Mouse (Mus musculus) CH12.LX (cell line): ENCODE results near the gene Kat14. TPM values are rescaled to one million over a fixed set of nuclear protein-coding genes. Genes with fewer than 3 reads are reported as not detected.
A peak's percentile ranks its signal among the peaks of the same experiment; 100 is the strongest.

ENCODE experiments used
- DNase-seq: peaks from one replicate; pipeline ENCODE4 v3.0.0-alpha.2; 2013; ENCODE audit errors: extremely low read depth
- H3K27ac ChIP-seq: 2 replicates; pipeline ENCODE4 v1.5.1; 2012; ENCODE audit warnings: low read depth, mild to moderate bottlenecking, control low read depth, moderate library complexity; ENCODE audit not compliant: insufficient read depth
- H3K27me3 ChIP-seq: replicated peaks from 2 replicates; pipeline ENCODE3; 2012; ENCODE audit warnings: inconsistent platforms
- H3K36me3 ChIP-seq, 2 experiments: replicated peaks in 1 of 2; 2 replicates each; pipeline versions ENCODE3 to v1.6.1; 2012; ENCODE audit warnings: inconsistent platforms in 1 of 2, low read length in 1 of 2, mild to moderate bottlenecking in 1 of 2, mixed read lengths in 1 of 2, moderate library complexity in 1 of 2; ENCODE audit not compliant: control insufficient read depth in 1 of 2, insufficient read depth in 1 of 2
- H3K4me1 ChIP-seq, 2 experiments: 2 replicates each; pipeline ENCODE4 v1.6.1; 2012; ENCODE audit warnings: inconsistent platforms in 1 of 2, moderate library complexity in 1 of 2; ENCODE audit not compliant: insufficient read depth in 2 of 2, control insufficient read depth in 1 of 2
- H3K4me2 ChIP-seq: 2 replicates; pipeline ENCODE4 v1.6.1; 2012; ENCODE audit warnings: low read depth, mild to moderate bottlenecking, control low read depth; ENCODE audit not compliant: poor library complexity, insufficient read depth, severe bottlenecking
- H3K4me3 ChIP-seq, 3 experiments: fragments of 150-350 bp in 1 of 3; sonication (generic) in 1 of 3; replicated peaks in 1 of 3; 2 replicates each; pipeline versions ENCODE3 to v1.5.1; 2011 to 2012; ENCODE audit warnings: low read depth in 2 of 3, low read length in 2 of 3, mild to moderate bottlenecking in 2 of 3, moderate library complexity in 2 of 3, control low read depth in 1 of 3, improper control_type of control experiment in 1 of 3, inconsistent platforms in 1 of 3, mixed read lengths in 1 of 3; ENCODE audit not compliant: poor library complexity in 1 of 3
- H3K79me2 ChIP-seq: replicated peaks from 2 replicates; pipeline ENCODE4 v1.6.1; 2012; ENCODE audit warnings: mild to moderate bottlenecking, moderate library complexity; ENCODE audit not compliant: control insufficient read depth, poor library complexity, insufficient read depth, severe bottlenecking; ENCODE audit errors: extremely low read depth
- H3K9ac ChIP-seq: 2 replicates; pipeline ENCODE4 v1.6.1; 2012; ENCODE audit warnings: low read depth, mild to moderate bottlenecking, control low read depth, moderate library complexity; ENCODE audit not compliant: insufficient read depth
- H3K9me3 ChIP-seq: replicated peaks from 2 replicates; pipeline ENCODE3; 2012; ENCODE audit warnings: low read length, inconsistent platforms, mixed read lengths
- BHLHE40 ChIP-seq: IDR thresholded peaks from 2 replicates; pipeline ENCODE4 v1.6.1; 2011; ENCODE audit warnings: mild to moderate bottlenecking, low read depth, low read length, improper control_type of control experiment
- ELF1 ChIP-seq: IDR thresholded peaks from 2 replicates; pipeline ENCODE4 v1.6.1; 2014; ENCODE audit warnings: low read depth, mild to moderate bottlenecking, inconsistent platforms, low read length, improper control_type of control experiment
- ETS1 ChIP-seq: conservative IDR thresholded peaks from 2 replicates; pipeline ENCODE4 v1.6.1; 2012; ENCODE audit warnings: low read depth, mild to moderate bottlenecking, inconsistent platforms, low read length, improper control_type of control experiment, moderate library complexity
- HCFC1 ChIP-seq: IDR thresholded peaks from 2 replicates; pipeline ENCODE4 v1.6.1; 2012; ENCODE audit warnings: low read depth, mild to moderate bottlenecking, inconsistent platforms, low read length, improper control_type of control experiment
- JUND ChIP-seq: conservative IDR thresholded peaks from 2 replicates; pipeline ENCODE4 v1.6.1; 2011; ENCODE audit warnings: low read depth, low read length, improper control_type of control experiment
- MAX ChIP-seq: IDR thresholded peaks from 2 replicates; pipeline ENCODE4 v1.6.1; 2011; ENCODE audit warnings: low read length, improper control_type of control experiment
- MYC ChIP-seq: IDR thresholded peaks from 2 replicates; pipeline ENCODE4 v1.6.1; 2011; ENCODE audit warnings: low read depth, mild to moderate bottlenecking, improper control_type of control experiment, low read length
- NELFE ChIP-seq: IDR thresholded peaks from 2 replicates; pipeline ENCODE4 v1.6.1; 2011; ENCODE audit warnings: low read depth, low read length, improper control_type of control experiment
- NRF1 ChIP-seq: IDR thresholded peaks from 2 replicates; pipeline ENCODE4 v1.6.1; 2014; ENCODE audit warnings: low read depth, mild to moderate bottlenecking, inconsistent platforms, low read length, improper control_type of control experiment, moderate library complexity
- POLR2AphosphoS2 ChIP-seq: IDR thresholded peaks from 2 replicates; pipeline ENCODE4 v1.6.1; 2011; ENCODE audit warnings: low read depth, low read length, improper control_type of control experiment
- RCOR1 ChIP-seq: conservative IDR thresholded peaks from 2 replicates; pipeline ENCODE4 v1.6.1; 2012; ENCODE audit warnings: low read depth, mild to moderate bottlenecking, inconsistent platforms, low read length, improper control_type of control experiment
- SIN3A ChIP-seq: IDR thresholded peaks from 2 replicates; pipeline ENCODE4 v1.6.1; 2012; ENCODE audit warnings: low read length, improper control_type of control experiment, inconsistent platforms
- SMC3 ChIP-seq: IDR thresholded peaks from 2 replicates; pipeline ENCODE4 v1.6.1; 2011; ENCODE audit warnings: low read depth, low read length, improper control_type of control experiment
- UBTF ChIP-seq: IDR thresholded peaks from 2 replicates; pipeline ENCODE4 v1.6.1; 2012; ENCODE audit warnings: low read depth, mild to moderate bottlenecking, inconsistent platforms, low read length, improper control_type of control experiment, moderate library complexity
- USF1 ChIP-seq: IDR thresholded peaks from 2 replicates; pipeline ENCODE4 v1.6.1; 2014; ENCODE audit warnings: low read depth, mild to moderate bottlenecking, inconsistent platforms, low read length, improper control_type of control experiment
- USF2 ChIP-seq: conservative IDR thresholded peaks from 2 replicates; pipeline ENCODE4 v1.6.1; 2011; ENCODE audit warnings: low read depth, low read length, improper control_type of control experiment
- ZNF384 ChIP-seq: IDR thresholded peaks from 2 replicates; pipeline ENCODE4 v1.6.1; 2012; ENCODE audit warnings: low read depth, low read length, improper control_type of control experiment, inconsistent platforms
- dilution Hi-C: fragments of 300-500 bp; cut with MboI; formaldehyde crosslinking; loops from 2 replicates; pipeline ENCODE4 v1.14.3; 2020; ENCODE audit warnings: low sequenced_read_pairs; ENCODE audit not compliant: extremely low pct_unique_long_range_greater_than_20kb, extremely low pct_ligation_motif_present
- in situ Hi-C: fragments of 300-500 bp; cut with MboI; formaldehyde crosslinking; loops from 3 replicates; pipeline ENCODE4 v1.14.3; 2019; ENCODE audit warnings: low sequenced_read_pairs, low pct_ligation_motif_present, low pct_unique_long_range_greater_than_20kb, mixed read lengths
- polyA plus RNA-seq: library from polyadenylated mRNA; unstranded; fragments of >175 nt; gene quantifications from 2 replicates; pipeline ENCODE4 v1.2.1, GENCODE M21; 2012; ENCODE audit warnings: low read depth; ENCODE audit not compliant: insufficient read length
- total RNA-seq, 2 experiments: library from RNA; depleted of rRNA; stranded (reverse); fragments of 300-350 nt in 1 of 2; fragments of >200 nt in 1 of 2; gene quantifications; 2 replicates each; pipeline ENCODE4 v1.2.3; 2012 to 2014

Gene Kat14
- total and polyA plus RNA-seq, 3 experiments: 25.7 to 54.4 (median 25.9) TPM

DNA sequence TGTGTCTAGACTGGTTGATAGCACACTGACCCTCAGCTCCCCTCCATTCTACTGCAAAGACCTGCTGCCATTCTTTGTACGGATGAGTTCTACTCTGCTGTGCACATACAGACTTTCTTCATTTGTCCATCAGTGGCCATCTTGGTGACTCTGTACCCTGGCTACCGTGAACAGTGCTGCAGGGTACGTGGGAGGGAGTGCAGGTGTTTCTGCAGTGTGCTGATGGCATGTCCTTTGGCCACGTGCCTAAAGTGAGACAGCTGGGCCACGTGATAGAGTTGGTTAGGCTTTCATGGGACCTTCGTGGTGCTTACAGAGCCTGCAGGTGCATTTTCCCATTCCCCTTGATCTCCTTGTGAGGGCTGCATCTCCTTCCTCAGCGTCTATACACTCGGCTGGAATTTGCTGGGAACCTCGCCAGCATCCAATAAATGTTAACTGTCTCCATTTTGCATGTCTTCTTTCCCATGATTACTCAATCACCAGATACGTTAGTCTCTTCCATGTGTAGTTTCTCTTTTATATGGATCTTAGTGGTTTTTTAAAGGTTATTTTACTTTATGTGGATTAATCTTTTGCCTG, 53.4 kb downstream of the Kat14 start:
- H3K4me2 ChIP-seq: no peak overlapping the region
- no peak for TF ChIP-seq USF2
- TF ChIP-seq BHLHE40: peak; percentile 34
- no peaks in the 10 kb centered on the region for H3K9me3 ChIP-seq
- no peak overlapping the region for H3K27ac ChIP-seq
- H3K4me3 ChIP-seq: no peak overlapping the region
- DNase-seq: no peak
- in situ Hi-C loops: no loop called here
- dilution Hi-C loops: no loop called here
- no peaks in the 10 kb centered on the region for H3K79me2 ChIP-seq
- H3K27me3 ChIP-seq: no peaks in the 10 kb centered on the region
- H3K4me1 ChIP-seq: peaks cover 0 to 14% of the 10 kb centered on the region in 2 experiments; a peak in 2 of 4 replicates
- H3K36me3 ChIP-seq: no peaks in the 10 kb centered on the region
- H3K9ac ChIP-seq: no peak overlapping the region

DNA sequence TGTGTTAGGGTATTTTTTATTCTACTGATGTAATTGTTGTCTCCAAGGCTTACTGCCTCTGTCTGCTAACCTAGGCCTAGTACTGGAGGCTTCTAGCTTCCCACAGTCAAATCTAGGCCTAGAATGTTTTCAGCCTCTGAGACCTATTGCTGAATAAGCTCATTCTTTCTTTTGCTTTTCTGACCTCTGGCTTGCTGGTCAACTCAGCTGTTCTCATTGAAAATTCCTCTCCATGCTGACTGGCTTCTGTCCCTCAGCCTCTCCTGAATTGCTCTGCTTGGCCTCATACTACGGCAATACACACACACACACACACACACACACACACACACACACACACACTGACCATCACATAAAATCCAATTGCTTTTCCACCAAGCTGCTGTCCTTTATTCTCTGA, 57.0 kb downstream of the Kat14 start:
- H3K4me2 ChIP-seq: no peak overlapping the region
- in situ Hi-C loops (no loop called here), dilution Hi-C loops (no loop called here)
- no peaks in the 10 kb centered on the region for H3K27me3 ChIP-seq
- H3K27ac ChIP-seq: no peak overlapping the region
- H3K79me2 ChIP-seq: no peaks in the 10 kb centered on the region
- no peak overlapping the region for H3K9ac ChIP-seq
- H3K9me3 ChIP-seq: no peaks in the 10 kb centered on the region
- TF ChIP-seq ELF1: no peak
- TF ChIP-seq UBTF: no peak
- no peak for TF ChIP-seq MYC
- no peak for TF ChIP-seq ETS1
- TF ChIP-seq POLR2AphosphoS2: no peak
- TF ChIP-seq MAX: no peak
- no peak for TF ChIP-seq USF1
- no peak for TF ChIP-seq NELFE
- TF ChIP-seq SIN3A: no peak
- no peak for TF ChIP-seq NRF1
- no peak for TF ChIP-seq USF2
- no peak for TF ChIP-seq SMC3
- TF ChIP-seq HCFC1: no peak
- TF ChIP-seq BHLHE40: no peak
- TF ChIP-seq ZNF384: no peak
- no peak for TF ChIP-seq JUND
- TF ChIP-seq RCOR1: no peak
- no peaks in the 10 kb centered on the region for H3K4me1 ChIP-seq
- DNase-seq: no peak
- no peaks in the 10 kb centered on the region for H3K36me3 ChIP-seq
- no peak overlapping the region for H3K4me3 ChIP-seq
